Mouse (Mus musculus) fibroblast of lung, adult 2 months (primary cell): ENCODE data around the gene Nek1.
A peak's percentile ranks its signal among the peaks of the same experiment; 100 is the strongest.

ENCODE experiments used
- DNase-seq: peaks from one replicate; pipeline ENCODE4 v3.0.0-alpha.2; 2011; ENCODE audit warnings: low read depth

Gene Nek1

GRCm38 (mm10) chr8:61158540-61158939 is 165.5 kb downstream of the Nek1 start:
- no peak for DNase-seq

DNA sequence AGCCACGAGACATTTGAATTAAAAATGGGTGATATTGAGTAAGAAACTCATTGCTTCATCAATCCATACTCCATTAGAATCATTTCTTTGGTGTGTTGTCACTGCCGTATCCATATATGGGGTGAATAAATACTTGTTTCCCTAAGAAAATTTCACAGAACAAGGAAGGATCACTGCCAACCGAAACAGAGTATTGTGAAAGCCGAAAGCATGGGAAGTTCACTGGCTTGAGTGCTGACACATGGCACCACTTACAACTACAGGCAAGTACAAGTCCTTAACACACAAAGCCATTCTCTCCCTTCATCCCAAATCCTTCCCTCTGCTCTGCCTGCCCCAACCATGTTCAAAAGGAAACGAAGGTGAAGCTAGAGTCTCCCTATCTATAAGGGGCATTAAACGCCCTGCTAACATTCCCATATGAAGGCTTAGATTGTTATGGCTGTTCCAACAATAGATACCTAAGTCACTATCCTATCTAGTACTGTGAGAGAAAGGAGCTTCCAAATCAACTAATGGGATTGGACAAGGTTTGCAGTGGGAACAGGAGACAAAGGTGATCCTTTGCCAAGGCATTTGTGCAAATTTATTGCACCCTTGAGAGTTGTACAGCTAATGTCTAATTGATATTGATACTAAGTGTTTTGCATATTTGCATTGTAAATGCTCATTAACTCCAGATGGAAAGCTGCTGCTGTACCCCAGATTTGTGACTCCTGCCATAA is 168.6 kb downstream of the Nek1 start:
- peak; percentile 63 for DNase-seq

GRCm38 (mm10) chr8:61162186-61162566 is 169.2 kb downstream of the Nek1 start:
- no peak for DNase-seq

DNA sequence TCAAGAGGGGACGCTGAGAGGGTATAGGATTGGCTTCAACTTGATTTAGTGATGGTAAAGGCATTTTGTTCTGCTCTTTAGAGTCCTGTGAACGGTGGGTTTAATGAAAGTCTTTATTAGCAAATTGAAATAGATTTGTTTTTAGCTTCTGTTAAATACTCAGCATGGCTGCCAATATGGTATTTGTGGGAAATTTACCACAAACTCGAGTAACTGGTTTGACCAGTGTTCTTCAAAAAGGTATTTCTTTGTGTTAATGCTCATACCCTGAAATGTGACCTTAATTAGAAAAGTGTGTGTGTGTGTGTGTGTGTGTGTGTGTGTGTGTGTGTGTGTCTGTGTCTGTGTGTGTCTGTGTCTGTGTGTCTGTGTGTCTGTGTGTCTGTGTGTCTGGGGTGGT is 178.6 kb downstream of the Nek1 start:
- DNase-seq, result no peak

DNA sequence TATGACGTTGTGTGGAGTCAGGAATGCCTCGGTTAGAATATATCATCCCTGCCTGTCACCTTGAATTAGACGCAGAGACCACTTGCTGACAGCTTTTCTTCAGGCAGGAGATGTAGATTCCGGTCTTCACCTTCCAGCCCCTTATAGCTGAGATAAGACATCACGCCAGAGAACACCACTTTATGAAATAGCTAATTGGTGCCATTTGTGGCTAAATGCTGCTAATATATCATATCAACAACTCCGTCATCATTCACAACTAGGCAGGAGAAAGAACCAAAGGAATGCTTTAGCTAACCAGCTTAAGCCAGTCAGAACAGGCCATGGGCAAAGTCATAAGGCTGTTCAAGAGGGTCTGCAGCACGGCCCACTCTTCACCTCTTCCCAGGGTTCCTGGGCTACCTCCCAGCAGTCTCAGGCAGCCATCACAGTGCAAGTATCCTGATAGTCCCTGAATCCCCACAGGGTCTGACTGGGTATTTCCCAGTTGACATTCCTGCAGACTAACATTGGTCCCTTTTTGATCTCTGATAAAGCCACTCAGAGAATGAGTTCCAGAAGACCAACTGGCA is 181.0 kb downstream of the Nek1 start:
- DNase-seq, result no peak

DNA sequence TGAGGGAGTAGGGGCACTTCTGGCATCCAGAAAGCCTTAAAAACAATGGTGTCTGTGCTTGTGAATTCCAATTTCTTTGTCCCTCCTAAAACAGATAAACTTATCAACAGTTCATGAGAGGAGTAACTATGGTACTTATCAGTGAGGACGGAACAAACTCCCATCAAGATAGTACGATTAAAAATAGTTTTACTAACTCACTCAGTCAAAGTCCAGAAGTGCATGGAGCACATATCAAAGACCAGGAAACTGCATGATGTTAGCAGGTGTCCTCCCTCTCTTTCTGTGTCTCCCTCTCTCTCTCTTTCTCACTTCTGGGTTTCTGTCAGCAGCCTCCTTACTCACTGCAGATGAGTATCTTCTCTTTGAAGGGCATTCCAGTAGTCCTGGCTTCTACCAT is 182.9 kb downstream of the Nek1 start:
- DNase-seq, result no peak

GRCm38 (mm10) chr8:61177680-61178593 is 184.9 kb downstream of the Nek1 start:
- DNase-seq, result no peak

DNA sequence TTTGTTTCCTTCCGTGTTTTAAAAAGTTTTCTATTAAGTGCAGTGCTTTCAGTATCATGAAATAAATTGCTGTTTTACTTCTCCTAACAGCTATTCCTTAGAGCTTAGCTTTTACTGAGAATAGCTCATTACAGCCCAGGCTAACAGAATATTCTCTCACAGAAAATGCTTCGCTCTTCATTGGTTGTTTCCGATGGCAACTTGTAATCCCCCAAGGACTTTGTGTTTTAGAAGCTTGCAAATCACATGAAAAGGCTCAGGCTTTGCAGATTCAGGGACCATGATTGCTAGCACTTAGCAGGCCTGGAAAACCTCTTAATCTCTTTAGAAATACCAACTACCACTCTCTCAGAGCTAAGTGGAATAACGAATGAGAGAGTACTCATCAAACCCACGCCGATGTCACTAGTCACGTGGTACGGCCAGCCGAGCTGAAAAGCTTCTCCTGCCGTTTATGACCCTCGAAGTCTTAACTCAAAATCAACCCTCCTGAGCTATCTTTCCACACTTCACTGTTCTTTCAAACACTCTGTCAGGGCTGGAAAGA is 185.7 kb downstream of the Nek1 start:
- no peak for DNase-seq
